Mouse (Mus musculus): Measurements from ENCODE around the gene Gfap. TPM values are rescaled to one million over a fixed set of nuclear protein-coding genes. Genes with fewer than 3 reads are reported as not detected.

The Gfap gene
- polyA plus RNA-seq, 1 experiment from 2014 or later: 8.3 TPM

- no peak overlapping the region for H3K4me3 ChIP-seq (ENCODE audit: low read depth, low read length)
- no peaks in the 10 kb centered on the region for H3K9me3 ChIP-seq (replicated peaks; ENCODE audit: control insufficient read depth, low read length)
- WGBS (ENCODE audit: insufficient replicate concordance): 78% methylated on average over 7 of the region's 7 CpGs
Observed at GRCm38 (mm10) chr11:102903654-102904053, 2.9 kb upstream of the Gfap start.

GRCm38 (mm10) chr11:102902107-102902506 lies 1.4 kb upstream of the Gfap start:
- no peak overlapping the region for H3K4me2 ChIP-seq (ENCODE audit: low read depth, low read length)
- peaks cover 23% of the 10 kb centered on the region for H3K36me3 ChIP-seq (ENCODE audit: control insufficient read depth, insufficient read depth)
- H3K4me1 ChIP-seq (ENCODE audit: control insufficient read depth, low read depth, low read length): no peaks in the 10 kb centered on the region; the same call in 1 of the 2 replicates
- H3K27me3 ChIP-seq (ENCODE audit: control insufficient read depth, insufficient read depth, low read depth, low read length): no peaks in the 10 kb centered on the region
- no peak overlapping the region for H3K27ac ChIP-seq (ENCODE audit: low read length)
- no peak overlapping the region for H3K9ac ChIP-seq (ENCODE audit: low read depth, low read length)
- WGBS (ENCODE audit: insufficient replicate concordance): 75% methylated on average over 5 of the region's 5 CpGs
- ATAC-seq (ENCODE audit: low read depth): no peak
- no peak overlapping the region for H3K4me3 ChIP-seq (ENCODE audit: low read depth, low read length)
- H3K9me3 ChIP-seq (replicated peaks; ENCODE audit: control insufficient read depth, low read length): no peaks in the 10 kb centered on the region

More at GRCm38 (mm10) chr11:102903654-102904053, 2.9 kb upstream of the Gfap start:
- H3K4me1 ChIP-seq (ENCODE audit: control insufficient read depth, low read depth, low read length): no peaks in the 10 kb centered on the region; the same call in 1 of the 2 replicates
- H3K27ac ChIP-seq (ENCODE audit: low read length): no peak overlapping the region
- H3K27me3 ChIP-seq (ENCODE audit: control insufficient read depth, insufficient read depth, low read depth, low read length): no peaks in the 10 kb centered on the region
- H3K36me3 ChIP-seq (ENCODE audit: control insufficient read depth, insufficient read depth): peaks cover 39% of the 10 kb centered on the region
- no peak overlapping the region for H3K4me2 ChIP-seq (ENCODE audit: low read depth, low read length)
- ATAC-seq (ENCODE audit: low read depth): no peak
- no peak overlapping the region for H3K9ac ChIP-seq (ENCODE audit: low read depth, low read length)

GRCm38 (mm10) chr11:102901199-102901598 lies 487 bp upstream of the Gfap start:
- Histone ChIP-seq H3K27ac (ENCODE audit: low read length) (no peak overlapping the region), H3K36me3 (ENCODE audit: control insufficient read depth, insufficient read depth) (peaks cover 14% of the 10 kb centered on the region), H3K4me3 (ENCODE audit: low read depth, low read length) (no peak overlapping the region), H3K27me3 (ENCODE audit: control insufficient read depth, insufficient read depth, low read depth, low read length) (no peaks in the 10 kb centered on the region), H3K4me1 (ENCODE audit: control insufficient read depth, low read depth, low read length) (peaks cover 6% of the 10 kb centered on the region), H3K9ac (ENCODE audit: low read depth, low read length) (no peak overlapping the region), H3K4me2 (ENCODE audit: low read depth, low read length) (no peak overlapping the region), H3K9me3 (replicated peaks; ENCODE audit: control insufficient read depth, low read length) (no peaks in the 10 kb centered on the region)
- 41% methylated on average over 4 of the region's 4 CpGs for WGBS (ENCODE audit: insufficient replicate concordance)
- no peak for ATAC-seq (ENCODE audit: low read depth)

GRCm38 (mm10) chr11:102898408-102898807 lies 2.3 kb downstream of the Gfap start:
- 0 out of 2 replicates have a peak, but pooled peaks cover 2% of the 10 kb centered on the region for H3K27me3 ChIP-seq (ENCODE audit: control insufficient read depth, insufficient read depth, low read depth, low read length)
- 78% methylated on average over 9 of the region's 9 CpGs for WGBS (ENCODE audit: insufficient replicate concordance)

GRCm38 (mm10) chr11:102896641-102897040 lies 4.1 kb downstream of the Gfap start:
- ATAC-seq (ENCODE audit: low read depth): no peak
- H3K27ac ChIP-seq (ENCODE audit: low read length): peak overlapping the region; percentile 95
- H3K9ac ChIP-seq (ENCODE audit: low read depth, low read length): peak overlapping the region; percentile 32
- no peaks in the 10 kb centered on the region for H3K9me3 ChIP-seq (replicated peaks; ENCODE audit: control insufficient read depth, low read length)
- 81% methylated on average over 20 of the region's 20 CpGs for WGBS (ENCODE audit: insufficient replicate concordance)
- H3K4me2 ChIP-seq (ENCODE audit: low read depth, low read length): no peak overlapping the region
- peaks cover 44% of the 10 kb centered on the region for H3K4me1 ChIP-seq (ENCODE audit: control insufficient read depth, low read depth, low read length)
- H3K36me3 ChIP-seq (ENCODE audit: control insufficient read depth, insufficient read depth): no peaks in the 10 kb centered on the region
- 0 out of 2 replicates have a peak, but pooled peaks cover 6% of the 10 kb centered on the region for H3K27me3 ChIP-seq (ENCODE audit: control insufficient read depth, insufficient read depth, low read depth, low read length)
- no peak overlapping the region for H3K4me3 ChIP-seq (ENCODE audit: low read depth, low read length)

More at GRCm38 (mm10) chr11:102898408-102898807, 2.3 kb downstream of the Gfap start:
- H3K4me1 ChIP-seq (ENCODE audit: control insufficient read depth, low read depth, low read length): peaks cover 30% of the 10 kb centered on the region
- no peak overlapping the region for H3K9ac ChIP-seq (ENCODE audit: low read depth, low read length)
- no peaks in the 10 kb centered on the region for H3K9me3 ChIP-seq (replicated peaks; ENCODE audit: control insufficient read depth, low read length)
- H3K36me3 ChIP-seq (ENCODE audit: control insufficient read depth, insufficient read depth): no peaks in the 10 kb centered on the region
- no peak for ATAC-seq (ENCODE audit: low read depth)
- H3K4me3 ChIP-seq (ENCODE audit: low read depth, low read length): no peak overlapping the region
- no peak overlapping the region for H3K27ac ChIP-seq (ENCODE audit: low read length)
- no peak overlapping the region for H3K4me2 ChIP-seq (ENCODE audit: low read depth, low read length)

GRCm38 (mm10) chr11:102895779-102896178 lies 4.9 kb downstream of the Gfap start:
- no peaks in the 10 kb centered on the region for H3K36me3 ChIP-seq (ENCODE audit: control insufficient read depth, insufficient read depth)
- peak overlapping the region; percentile 89 for H3K9ac ChIP-seq (ENCODE audit: low read depth, low read length)
- ATAC-seq (ENCODE audit: low read depth): peak; percentile 98
- H3K27me3 ChIP-seq (ENCODE audit: control insufficient read depth, insufficient read depth, low read depth, low read length): 0 out of 2 replicates have a peak, but pooled peaks cover 6% of the 10 kb centered on the region
- 24% methylated on average over 9 of the region's 9 CpGs for WGBS (ENCODE audit: insufficient replicate concordance)
- H3K4me1 ChIP-seq (ENCODE audit: control insufficient read depth, low read depth, low read length): peaks cover 49% of the 10 kb centered on the region
- H3K4me3 ChIP-seq (ENCODE audit: low read depth, low read length): peak overlapping the region; percentile 72
- peak overlapping the region; percentile 83 for H3K4me2 ChIP-seq (ENCODE audit: low read depth, low read length)
- H3K27ac ChIP-seq (ENCODE audit: low read length): peak overlapping the region; percentile 95
- H3K9me3 ChIP-seq (replicated peaks; ENCODE audit: control insufficient read depth, low read length): no peaks in the 10 kb centered on the region

GRCm38 (mm10) chr11:102894716-102895115 lies 6.0 kb downstream of the Gfap start:
- 79% methylated on average over 4 of the region's 4 CpGs for WGBS (ENCODE audit: insufficient replicate concordance)
- peak overlapping the region; percentile 72 for H3K4me3 ChIP-seq (ENCODE audit: low read depth, low read length)
- no peak for ATAC-seq (ENCODE audit: low read depth)

GRCm38 (mm10) chr11:102893015-102893651 lies 7.6 kb downstream of the Gfap start:
- H3K4me1 ChIP-seq (ENCODE audit: control insufficient read depth, low read depth, low read length): peaks cover 49% of the 10 kb centered on the region
- peak overlapping the region; percentile 95 for H3K27ac ChIP-seq (ENCODE audit: low read length)
- peak overlapping the region; percentile 72 for H3K4me3 ChIP-seq (ENCODE audit: low read depth, low read length)
- peak; percentile 72 for ATAC-seq (ENCODE audit: low read depth)
- H3K36me3 ChIP-seq (ENCODE audit: control insufficient read depth, insufficient read depth): no peaks in the 10 kb centered on the region
- H3K9ac ChIP-seq (ENCODE audit: low read depth, low read length): peak overlapping the region; percentile 69
- H3K9me3 ChIP-seq (replicated peaks; ENCODE audit: control insufficient read depth, low read length): no peaks in the 10 kb centered on the region
- WGBS (ENCODE audit: insufficient replicate concordance): 5% methylated on average over 43 of the region's 43 CpGs
- H3K27me3 ChIP-seq (ENCODE audit: control insufficient read depth, insufficient read depth, low read depth, low read length): peaks cover 6% of the 10 kb centered on the region; the same call in 1 of the 2 replicates
- peak overlapping the region; percentile 83 for H3K4me2 ChIP-seq (ENCODE audit: low read depth, low read length)

More at GRCm38 (mm10) chr11:102894716-102895115, 6.0 kb downstream of the Gfap start:
- Histone ChIP-seq H3K27ac (ENCODE audit: low read length) (peak overlapping the region; percentile 95), H3K4me1 (ENCODE audit: control insufficient read depth, low read depth, low read length) (peaks cover 49% of the 10 kb centered on the region), H3K9me3 (replicated peaks; ENCODE audit: control insufficient read depth, low read length) (no peaks in the 10 kb centered on the region), H3K9ac (ENCODE audit: low read depth, low read length) (peak overlapping the region; percentile 89), H3K27me3 (ENCODE audit: control insufficient read depth, insufficient read depth, low read depth, low read length) (0 out of 2 replicates have a peak, but pooled peaks cover 6% of the 10 kb centered on the region), H3K4me2 (ENCODE audit: low read depth, low read length) (peak overlapping the region; percentile 83), H3K36me3 (ENCODE audit: control insufficient read depth, insufficient read depth) (no peaks in the 10 kb centered on the region)

- H3K9me3 ChIP-seq (replicated peaks; ENCODE audit: control insufficient read depth, low read length): no peaks in the 10 kb centered on the region
- peaks cover 12% of the 10 kb centered on the region; the same call in 1 of the 2 replicates for H3K27me3 ChIP-seq (ENCODE audit: control insufficient read depth, insufficient read depth, low read depth, low read length)
- 77% methylated on average over 5 of the region's 5 CpGs for WGBS (ENCODE audit: insufficient replicate concordance)
- H3K36me3 ChIP-seq (ENCODE audit: control insufficient read depth, insufficient read depth): no peaks in the 10 kb centered on the region
- H3K4me1 ChIP-seq (ENCODE audit: control insufficient read depth, low read depth, low read length): peaks cover 37% of the 10 kb centered on the region
- ATAC-seq (ENCODE audit: low read depth): no peak
- H3K4me2 ChIP-seq (ENCODE audit: low read depth, low read length): no peak overlapping the region
- H3K4me3 ChIP-seq (ENCODE audit: low read depth, low read length): no peak overlapping the region
- H3K9ac ChIP-seq (ENCODE audit: low read depth, low read length): no peak overlapping the region
- no peak overlapping the region for H3K27ac ChIP-seq (ENCODE audit: low read length)
Observed at GRCm38 (mm10) chr11:102890096-102890495, 10.6 kb downstream of the Gfap start.
